Mouse (Mus musculus) neural tube, embryonic 12.5 days (tissue): Measurements from ENCODE around the gene Kif14. TPM values are rescaled to one million over a fixed set of nuclear protein-coding genes. Genes with fewer than 3 reads are reported as not detected.
A peak's percentile ranks its signal among the peaks of the same experiment; 100 is the strongest.
"Not testable (repeated sequence)": the region's sequence is repeated elsewhere in the genome, so short reads cannot be mapped to it uniquely, and the experiment has no call there.

Experiments
- ATAC-seq: fragments of 200-750 bp; cut with Nextera tagmentation; 2 replicates; pipeline ENCODE4 v1.8.0; 2017; ENCODE audit warnings: low read depth, mild to moderate bottlenecking, moderate TSS enrichment, moderate library complexity; ENCODE audit not compliant: low FRiP score
- H3K27ac ChIP-seq: fragments of 300-500 bp; sonication (generic); 2 replicates; pipeline ENCODE4 v1.5.1; 2016
- H3K27me3 ChIP-seq: fragments of 300-500 bp; sonication (generic); replicated peaks from 2 replicates; pipeline ENCODE4 v1.6.1; 2016; ENCODE audit warnings: mild to moderate bottlenecking
- H3K36me3 ChIP-seq: fragments of 300-500 bp; sonication (generic); 2 replicates; pipeline ENCODE4 v1.6.1; 2016; ENCODE audit warnings: mild to moderate bottlenecking
- H3K4me1 ChIP-seq: fragments of 300-500 bp; sonication (generic); 2 replicates; pipeline ENCODE4 v1.6.1; 2016
- H3K4me2 ChIP-seq: fragments of 300-500 bp; sonication (generic); replicated peaks from 2 replicates; pipeline ENCODE4 v1.6.1; 2016; ENCODE audit warnings: mild to moderate bottlenecking
- H3K4me3 ChIP-seq: fragments of 300-500 bp; sonication (generic); 2 replicates; pipeline ENCODE4 v1.5.1; 2016
- H3K9ac ChIP-seq: fragments of 300-500 bp; sonication (generic); 2 replicates; pipeline ENCODE4 v1.6.1; 2016; ENCODE audit warnings: mild to moderate bottlenecking
- H3K9me3 ChIP-seq: fragments of 300-500 bp; sonication (generic); 2 replicates; pipeline ENCODE4 v1.6.1; 2016; ENCODE audit warnings: mild to moderate bottlenecking
- WGBS: fragments of 180-500 bp; shearing (Covaris S2); methylation state at CpG from one replicate; pipeline ENCODE4 v1.1.7; 2016; 5-methylcytosine and 5-hydroxymethylcytosine counted together
- polyA plus RNA-seq: library from polyadenylated mRNA; unstranded; fragments of >200 nt; fragmentation: Nextera tagmentation; extraction: Ambion mirVana; gene quantifications from 2 replicates; pipeline ENCODE4 v1.2.1, GENCODE M21; 2016

Gene Kif14
- polyA plus RNA-seq, 1 experiment from 2014 or later: 3.9 TPM

DNA sequence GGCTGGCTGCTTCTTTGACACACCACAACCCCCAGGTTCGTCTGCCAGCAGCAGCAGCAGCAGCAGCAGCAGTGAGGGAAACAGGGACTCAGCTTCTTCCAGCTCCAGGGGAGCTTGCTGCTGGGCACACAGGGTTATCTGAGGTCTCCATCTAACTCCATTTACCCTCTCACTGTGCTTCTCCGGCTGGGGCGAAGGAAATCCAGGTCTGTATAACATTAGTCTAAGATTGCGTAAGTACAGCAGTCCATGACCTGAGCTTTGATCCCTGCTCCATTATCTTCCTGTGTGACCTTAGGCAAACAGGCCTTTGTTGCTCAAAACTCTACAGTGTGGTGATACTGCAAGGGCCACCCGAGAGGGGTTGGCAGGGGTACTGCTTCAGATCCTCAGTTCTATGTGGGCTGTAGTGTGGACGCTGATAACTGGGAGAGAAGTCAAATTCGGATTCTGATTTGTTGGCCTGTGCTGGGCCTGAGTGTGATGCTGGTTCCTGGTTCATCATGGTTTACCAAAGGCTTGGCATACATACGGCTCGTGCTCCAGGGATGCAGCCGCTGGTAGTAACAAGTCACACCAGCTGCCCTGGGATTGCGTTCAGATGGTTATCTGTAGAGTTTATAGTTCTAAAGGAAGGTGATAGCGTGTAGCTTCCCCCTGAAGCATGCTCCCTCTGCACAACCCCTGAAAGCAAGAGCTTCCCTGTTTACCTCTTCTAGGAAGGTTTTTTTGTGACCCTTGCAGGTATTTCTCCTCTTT lies 75.7 kb downstream of the Kif14 start:
- WGBS: 84% methylated on average over 12 of the region's 12 CpGs
- Histone ChIP-seq H3K9ac (no peak overlapping the region), H3K4me3 (no peak overlapping the region), H3K4me2 (no peak overlapping the region), H3K27ac (no peak overlapping the region), H3K9me3 (peaks cover 4% of the 10 kb centered on the region; the same call in 1 of the 2 replicates), H3K27me3 (no peaks in the 10 kb centered on the region), H3K36me3 (no peaks in the 10 kb centered on the region), H3K4me1 (no peaks in the 10 kb centered on the region)
- no peak for ATAC-seq

DNA sequence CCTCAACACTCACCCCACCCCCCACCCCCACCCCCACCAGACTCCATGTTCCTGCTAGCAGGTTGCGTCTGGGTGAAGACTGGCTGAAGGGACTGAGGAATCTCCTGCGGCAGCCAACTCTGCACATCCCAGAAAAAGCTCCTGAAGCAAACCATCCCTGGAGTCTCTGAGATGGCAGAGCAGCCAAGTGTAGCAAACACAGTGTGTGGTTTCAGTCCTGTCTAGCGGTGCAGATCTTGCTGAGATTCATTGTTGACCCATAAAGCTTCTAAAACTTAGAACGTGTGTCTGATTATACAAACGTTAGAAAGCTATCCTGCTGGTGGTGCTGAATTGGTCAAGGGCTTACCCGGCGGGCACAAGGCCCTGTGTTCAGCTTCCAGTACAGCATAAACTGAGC lies 77.8 kb downstream of the Kif14 start:
- Histone ChIP-seq H3K4me2 (no peak overlapping the region), H3K27me3 (no peaks in the 10 kb centered on the region), H3K9ac (no peak overlapping the region), H3K36me3 (no peaks in the 10 kb centered on the region), H3K9me3 (no peaks in the 10 kb centered on the region), H3K4me3 (no peak overlapping the region), H3K27ac (no peak overlapping the region), H3K4me1 (no peaks in the 10 kb centered on the region)
- ATAC-seq: no peak
- WGBS: 66% methylated on average over 7 of the region's 7 CpGs

DNA sequence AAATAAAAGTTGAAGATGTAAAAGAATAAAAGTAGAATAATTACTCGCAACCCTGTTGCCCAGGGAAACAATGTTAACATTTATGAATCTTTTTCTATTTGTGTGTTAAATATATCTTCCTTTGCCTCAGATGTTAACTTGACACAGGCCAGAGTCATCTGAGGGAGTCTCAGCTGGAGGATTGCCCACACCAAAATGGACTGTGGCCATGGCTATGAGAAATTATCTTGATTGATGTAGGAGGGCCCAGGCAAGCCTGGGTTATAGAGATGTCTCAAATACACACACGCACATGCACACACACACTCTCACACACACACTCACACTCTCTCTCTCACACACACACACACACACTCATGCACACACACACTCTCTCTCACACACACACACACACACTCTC lies 80.9 kb downstream of the Kif14 start:
- Histone ChIP-seq H3K4me2 (no peak overlapping the region), H3K9ac (no peak overlapping the region), H3K4me1 (no peaks in the 10 kb centered on the region), H3K27me3 (no peaks in the 10 kb centered on the region), H3K4me3 (no peak overlapping the region), H3K27ac (no peak overlapping the region), H3K9me3 (no peaks in the 10 kb centered on the region), H3K36me3 (no peaks in the 10 kb centered on the region)
- ATAC-seq: no peak
- 92% methylated on average over 2 of the region's 2 CpGs for WGBS

DNA sequence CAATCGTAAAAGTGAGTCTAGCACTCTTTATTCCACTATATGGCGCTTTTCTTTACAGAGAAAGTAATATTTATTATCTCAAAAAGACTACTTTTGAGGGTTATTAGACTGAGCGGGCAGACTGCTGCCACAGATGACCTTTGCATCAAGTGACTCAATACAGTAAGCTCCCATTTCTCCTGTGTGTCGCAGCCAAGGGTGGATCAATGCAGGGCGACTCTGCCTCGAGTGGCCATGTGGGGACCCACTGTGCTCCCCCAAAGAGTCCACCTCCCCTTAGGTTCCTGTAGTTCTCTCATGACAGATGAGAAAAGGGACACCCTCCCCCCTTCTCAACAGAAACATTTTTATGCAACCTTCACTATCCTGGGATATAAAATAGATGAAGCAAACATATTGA lies 84.1 kb downstream of the Kif14 start:
- no peak overlapping the region for H3K4me3 ChIP-seq
- no peaks in the 10 kb centered on the region for H3K36me3 ChIP-seq
- no peak overlapping the region for H3K9ac ChIP-seq
- WGBS: 91% methylated on average over 6 of the region's 6 CpGs
- no peaks in the 10 kb centered on the region for H3K9me3 ChIP-seq
- no peak for ATAC-seq
- no peak overlapping the region for H3K4me2 ChIP-seq
- H3K27ac ChIP-seq: no peak overlapping the region
- H3K4me1 ChIP-seq: 0 out of 2 replicates have a peak, but pooled peaks cover 7% of the 10 kb centered on the region
- H3K27me3 ChIP-seq: no peaks in the 10 kb centered on the region

DNA sequence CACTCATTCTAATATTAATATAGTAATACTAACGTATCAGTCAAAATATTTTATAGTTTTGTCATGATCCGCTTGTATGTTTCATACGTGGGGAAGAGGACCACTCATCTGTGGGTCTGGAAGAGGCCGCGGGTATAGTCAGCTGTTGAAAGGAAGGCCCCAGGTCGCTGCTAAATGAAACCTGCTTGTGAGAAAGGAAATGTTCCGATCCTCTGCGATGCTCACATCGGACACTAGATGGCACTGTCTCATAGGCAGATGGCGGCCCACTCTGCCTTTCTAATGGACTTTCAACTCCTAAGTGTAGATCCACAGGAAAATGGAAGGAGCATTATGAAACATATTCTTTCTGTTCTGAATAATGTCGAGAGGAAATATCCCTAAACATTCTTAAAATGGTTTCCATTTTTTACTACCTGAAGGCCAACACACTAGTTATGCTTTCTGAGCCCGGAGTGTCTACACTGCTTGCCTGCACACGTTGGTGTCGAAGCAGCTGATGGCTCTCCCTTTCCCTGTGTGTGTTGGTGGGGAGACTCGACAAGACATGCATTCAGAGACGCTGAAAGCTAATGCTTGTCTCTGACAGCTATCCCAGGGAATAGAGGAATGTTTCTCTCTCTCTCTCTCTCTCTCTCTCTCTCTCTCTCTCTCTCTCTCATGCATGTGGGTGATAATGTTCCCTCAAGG lies 84.9 kb downstream of the Kif14 start:
- H3K4me1 ChIP-seq: 0 out of 2 replicates have a peak, but pooled peaks cover 7% of the 10 kb centered on the region
- no peak overlapping the region for H3K4me2 ChIP-seq
- no peak overlapping the region for H3K4me3 ChIP-seq
- H3K9me3 ChIP-seq: no peaks in the 10 kb centered on the region
- no peaks in the 10 kb centered on the region for H3K36me3 ChIP-seq
- no peak overlapping the region for H3K9ac ChIP-seq
- peak; percentile 63; the same call in 1 of the 2 replicates for ATAC-seq
- WGBS: 29% methylated on average over 16 of the region's 16 CpGs
- no peaks in the 10 kb centered on the region for H3K27me3 ChIP-seq
- no peak overlapping the region for H3K27ac ChIP-seq

DNA sequence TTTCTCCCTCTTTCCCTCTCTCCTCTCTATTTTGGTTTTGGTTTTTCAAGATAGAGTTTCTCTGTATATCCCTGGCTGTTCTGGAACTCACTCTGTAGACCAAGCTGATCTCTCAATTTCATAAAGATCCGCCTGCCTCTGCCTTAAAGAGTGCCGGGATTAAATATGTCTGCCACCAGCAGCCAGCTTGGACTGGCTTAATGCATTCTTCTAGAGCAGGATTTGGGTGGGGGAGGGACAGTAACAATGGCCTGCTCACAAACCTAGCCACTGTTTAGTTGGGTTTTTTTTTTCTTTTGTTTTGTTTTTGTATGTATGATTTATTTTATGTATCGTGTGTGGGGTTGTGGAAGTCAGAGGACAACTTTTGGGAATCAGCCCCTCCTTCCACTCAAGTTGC lies 88.5 kb downstream of the Kif14 start:
- no peak overlapping the region for H3K4me3 ChIP-seq
- ATAC-seq: no peak
- 85% methylated on average over 3 of the region's 3 CpGs for WGBS

DNA sequence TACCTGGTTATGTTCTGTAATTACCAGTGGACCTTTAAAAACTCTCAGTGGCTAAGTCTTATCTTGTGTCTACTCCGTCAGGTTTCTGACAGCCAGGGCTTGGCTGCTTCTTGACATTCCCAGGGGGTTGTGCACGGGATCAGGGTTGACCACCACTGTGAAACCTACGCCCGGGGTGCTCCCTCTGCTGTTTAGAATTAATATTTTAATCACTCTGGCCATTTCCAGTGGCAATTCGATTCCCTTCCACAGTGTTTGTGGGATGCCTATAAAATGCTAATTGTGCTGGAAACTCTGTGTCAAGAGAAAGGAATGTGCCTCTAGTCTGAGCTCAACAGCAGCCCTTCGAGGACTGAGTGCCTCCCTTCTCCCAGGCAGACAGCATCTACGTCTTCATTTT lies 89.7 kb downstream of the Kif14 start:
- Histone ChIP-seq H3K36me3 (no peaks in the 10 kb centered on the region), H3K9me3 (no peaks in the 10 kb centered on the region), H3K4me3 (no peak overlapping the region), H3K4me1 (0 out of 2 replicates have a peak, but pooled peaks cover 7% of the 10 kb centered on the region), H3K27me3 (no peaks in the 10 kb centered on the region), H3K9ac (no peak overlapping the region), H3K27ac (no peak overlapping the region), H3K4me2 (no peak overlapping the region)
- 39% methylated on average over 7 of the region's 7 CpGs for WGBS
- ATAC-seq: no peak

More for the DNA sequence above, 88.5 kb downstream of the Kif14 start:
- Histone ChIP-seq H3K27me3 (no peaks in the 10 kb centered on the region), H3K4me2 (no peak overlapping the region), H3K36me3 (no peaks in the 10 kb centered on the region), H3K27ac (no peak overlapping the region), H3K4me1 (0 out of 2 replicates have a peak, but pooled peaks cover 7% of the 10 kb centered on the region), H3K9me3 (no peaks in the 10 kb centered on the region), H3K9ac (no peak overlapping the region)

DNA sequence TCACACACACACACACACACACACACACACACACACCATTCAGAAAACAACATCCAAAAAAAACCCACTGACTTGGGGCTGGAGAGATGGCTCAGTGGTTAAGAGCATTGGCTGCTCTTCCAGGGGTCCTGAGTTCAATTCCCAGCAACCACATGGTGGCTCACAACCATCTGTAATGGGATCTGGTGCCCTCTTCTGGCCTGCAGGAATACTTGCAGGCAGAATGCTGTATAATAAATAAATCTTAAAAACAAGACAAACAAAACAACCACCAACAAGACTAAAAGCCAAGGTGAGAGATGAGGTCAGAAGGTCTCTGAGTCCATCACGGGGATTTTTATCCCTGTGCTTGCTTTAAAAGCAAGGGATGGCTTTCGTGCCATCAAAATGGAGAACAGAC lies 90.5 kb downstream of the Kif14 start:
- ATAC-seq, H3K4me1 ChIP-seq, H3K27me3 ChIP-seq, H3K36me3 ChIP-seq, H3K9me3 ChIP-seq, H3K27ac ChIP-seq, H3K4me2 ChIP-seq, H3K9ac ChIP-seq, H3K4me3 ChIP-seq: not testable (repeated sequence)
- WGBS: 91% methylated on average over 2 of the region's 2 CpGs

DNA sequence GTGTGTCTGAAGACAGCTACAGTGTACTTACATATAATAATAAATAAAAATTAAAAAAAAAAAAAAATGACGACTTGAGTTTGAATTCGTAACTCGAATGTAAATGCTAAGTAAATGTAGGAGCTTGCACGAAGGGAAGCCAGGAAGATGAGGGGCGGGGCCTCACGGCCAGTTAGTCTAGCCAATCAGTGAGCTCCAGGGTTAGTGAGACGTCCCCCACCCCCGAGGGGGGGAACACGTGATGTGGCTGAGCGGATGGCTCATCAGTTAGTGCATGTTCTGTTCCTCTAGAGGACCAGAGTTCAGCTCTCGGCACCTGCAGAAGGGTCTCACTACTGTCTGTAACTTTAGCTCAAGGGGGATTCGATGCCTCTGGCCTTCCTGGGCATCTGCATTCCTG lies 91.3 kb downstream of the Kif14 start:
- 93% methylated on average over 12 of the region's 12 CpGs for WGBS
- Histone ChIP-seq H3K9ac (no peak overlapping the region), H3K4me3 (no peak overlapping the region), H3K27me3 (no peaks in the 10 kb centered on the region), H3K36me3 (no peaks in the 10 kb centered on the region), H3K9me3 (no peaks in the 10 kb centered on the region), H3K4me1 (0 out of 2 replicates have a peak, but pooled peaks cover 7% of the 10 kb centered on the region), H3K4me2 (no peak overlapping the region), H3K27ac (no peak overlapping the region)
- no peak for ATAC-seq

DNA sequence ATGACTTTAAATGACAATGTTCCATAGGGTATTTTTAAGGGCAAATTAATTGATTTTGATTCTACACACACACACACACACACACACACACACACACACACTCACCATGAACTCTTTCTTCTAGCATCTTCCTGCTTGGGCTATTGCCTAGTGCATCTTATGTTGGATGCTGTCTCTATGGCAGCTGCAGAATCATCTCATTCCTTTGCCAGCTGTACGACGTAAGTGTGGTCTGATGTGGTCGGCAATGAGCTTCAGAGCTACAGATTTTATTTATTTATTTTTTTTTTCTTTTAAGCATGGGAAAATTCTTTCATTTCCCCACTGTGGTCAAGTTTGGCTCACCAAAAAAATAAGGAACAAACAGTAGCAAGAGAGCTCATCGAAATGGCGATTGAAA lies 92.6 kb downstream of the Kif14 start:
- H3K4me2 ChIP-seq: no peak overlapping the region
- H3K4me3 ChIP-seq: no peak overlapping the region
- H3K4me1 ChIP-seq: peaks cover 6% of the 10 kb centered on the region; the same call in 1 of the 2 replicates
- no peak overlapping the region for H3K27ac ChIP-seq
- no peaks in the 10 kb centered on the region for H3K9me3 ChIP-seq
- no peak overlapping the region for H3K9ac ChIP-seq
- no peaks in the 10 kb centered on the region for H3K27me3 ChIP-seq
- no peak for ATAC-seq
- 81% methylated on average over 5 of the region's 5 CpGs for WGBS
- H3K36me3 ChIP-seq: no peaks in the 10 kb centered on the region

DNA sequence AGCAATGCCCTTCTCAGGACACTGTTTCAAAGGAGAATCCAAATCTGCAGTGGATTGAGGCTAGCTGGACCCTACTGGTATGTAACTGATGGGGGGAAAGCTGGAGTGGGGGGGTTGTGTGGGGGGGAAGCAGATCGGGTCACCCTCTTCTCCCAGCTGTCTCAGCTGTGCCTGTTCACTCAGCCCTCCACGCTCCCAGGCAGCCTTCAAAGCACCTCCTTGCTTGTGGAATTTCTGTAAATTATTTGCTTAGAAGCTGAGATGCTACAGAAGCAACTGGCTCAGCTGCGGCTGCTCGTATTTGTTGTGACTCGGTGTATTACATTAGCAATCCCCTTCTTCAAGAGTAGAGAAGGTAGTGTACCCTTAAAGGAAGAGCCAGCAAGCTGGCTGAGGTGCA lies 93.1 kb downstream of the Kif14 start:
- ATAC-seq: no peak
- WGBS: 65% methylated on average over 5 of the region's 5 CpGs
- no peaks in the 10 kb centered on the region for H3K27me3 ChIP-seq
- H3K36me3 ChIP-seq: no peaks in the 10 kb centered on the region
- peaks cover 6% of the 10 kb centered on the region; the same call in 1 of the 2 replicates for H3K4me1 ChIP-seq
- no peak overlapping the region for H3K4me3 ChIP-seq
- no peak overlapping the region for H3K9ac ChIP-seq
- H3K9me3 ChIP-seq: no peaks in the 10 kb centered on the region
- H3K4me2 ChIP-seq: no peak overlapping the region
- H3K27ac ChIP-seq: no peak overlapping the region

DNA sequence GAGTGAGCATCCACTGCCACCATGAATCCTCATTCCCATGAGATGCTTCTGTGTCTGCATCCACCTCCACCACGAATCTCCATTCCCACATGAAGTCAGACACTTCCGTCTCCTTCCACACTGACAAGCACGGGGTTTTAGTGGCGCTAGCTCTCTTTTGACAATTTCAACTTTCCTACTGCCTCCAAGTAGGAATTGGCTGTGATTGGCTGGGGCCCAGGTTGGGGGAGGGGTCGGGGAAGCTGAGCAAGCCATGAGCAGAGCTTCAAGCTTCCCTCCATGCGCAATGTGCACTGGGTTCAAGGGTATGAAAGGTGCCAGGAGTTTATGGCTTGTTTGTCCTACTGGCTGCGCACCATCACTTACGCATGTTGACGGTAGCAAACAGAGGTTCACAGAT lies 93.6 kb downstream of the Kif14 start:
- no peak overlapping the region for H3K9ac ChIP-seq
- ATAC-seq: no peak
- no peak overlapping the region for H3K4me2 ChIP-seq
- no peaks in the 10 kb centered on the region for H3K36me3 ChIP-seq
- H3K4me1 ChIP-seq: peaks cover 6% of the 10 kb centered on the region; the same call in 1 of the 2 replicates
- no peaks in the 10 kb centered on the region for H3K9me3 ChIP-seq
- no peak overlapping the region for H3K4me3 ChIP-seq
- 81% methylated on average over 9 of the region's 9 CpGs for WGBS
- H3K27ac ChIP-seq: no peak overlapping the region
- no peaks in the 10 kb centered on the region for H3K27me3 ChIP-seq
